Mouse (Mus musculus) intestine, embryonic 14.5 days (tissue): ENCODE results near the gene Nsrp1. TPM values are rescaled to one million over a fixed set of nuclear protein-coding genes. Genes with fewer than 3 reads are reported as not detected.

Experiments
- ATAC-seq: fragments of 200-750 bp; cut with Nextera tagmentation; replicated peaks from 2 replicates; pipeline ENCODE4 v1.8.0; 2017; ENCODE audit warnings: low read depth, moderate number of reproducible peaks, moderate TSS enrichment, moderate library complexity; ENCODE audit not compliant: low FRiP score, low TSS enrichment
- DNase-seq: peaks from one replicate; pipeline ENCODE4 v3.0.0-alpha.2; 2018; ENCODE audit warnings: low spot score
- H3K27ac ChIP-seq: fragments of 300-500 bp; sonication (generic); 2 replicates; pipeline ENCODE4 v1.5.1; 2014; ENCODE audit warnings: low read depth, mild to moderate bottlenecking, control low read depth
- H3K27me3 ChIP-seq: fragments of 300-500 bp; sonication (generic); replicated peaks from 2 replicates; pipeline ENCODE4 v1.6.1; 2014; ENCODE audit warnings: low read length, control low read depth; ENCODE audit not compliant: control insufficient read depth, insufficient read depth
- H3K36me3 ChIP-seq: fragments of 300-500 bp; sonication (generic); 2 replicates; pipeline ENCODE4 v1.6.1; 2014; ENCODE audit warnings: low read length, control low read depth; ENCODE audit not compliant: control insufficient read depth, insufficient read depth
- H3K4me1 ChIP-seq: fragments of 300-500 bp; sonication (generic); replicated peaks from 2 replicates; pipeline ENCODE4 v1.6.1; 2014; ENCODE audit warnings: low read length, control low read depth, mixed read lengths; ENCODE audit not compliant: control insufficient read depth, insufficient read depth
- H3K4me2 ChIP-seq: fragments of 300-500 bp; sonication (generic); 2 replicates; pipeline ENCODE4 v1.6.1; 2014; ENCODE audit warnings: low read length
- H3K4me3 ChIP-seq: fragments of 300-500 bp; sonication (generic); 2 replicates; pipeline ENCODE4 v1.5.1; 2014; ENCODE audit warnings: low read depth, low read length, control low read depth, mixed read lengths
- H3K9ac ChIP-seq: fragments of 300-500 bp; sonication (generic); 2 replicates; pipeline ENCODE4 v1.6.1; 2014; ENCODE audit warnings: mild to moderate bottlenecking, low read length
- H3K9me3 ChIP-seq: fragments of 300-500 bp; sonication (generic); 2 replicates; pipeline ENCODE4 v1.6.1; 2016; ENCODE audit warnings: low read length, control low read depth; ENCODE audit not compliant: control insufficient read depth
- WGBS: fragments of 180-500 bp; shearing (Covaris S2); extraction: QIAGEN DNeasy Blood & Tissue Kit; methylation state at CpG from one replicate; pipeline ENCODE4 v1.1.7; 2014; 5-methylcytosine and 5-hydroxymethylcytosine counted together
- polyA plus RNA-seq: library from polyadenylated mRNA; unstranded; fragments of >200 nt; fragmentation: Nextera tagmentation; extraction: Ambion mirVana; gene quantifications from 2 replicates; pipeline ENCODE4 v1.2.1, GENCODE M21; 2014

Gene Nsrp1
- polyA plus RNA-seq, 1 experiment from 2014 or later = 53.6 TPM

GRCm38 (mm10) chr11:77096581-77096980 lies 18.3 kb upstream of the Nsrp1 start:
- Histone ChIP-seq H3K9ac (no peak overlapping the region), H3K36me3 (no peaks in the 10 kb centered on the region), H3K4me3 (no peak overlapping the region), H3K27ac (no peak overlapping the region), H3K9me3 (no peaks in the 10 kb centered on the region), H3K27me3 (no peaks in the 10 kb centered on the region), H3K4me2 (no peak overlapping the region), H3K4me1 (peaks cover 10% of the 10 kb centered on the region)
- DNase-seq (no peak), ATAC-seq (no peak)
- 62% methylated on average over 3 of the region's 3 CpGs for WGBS

- H3K4me1 ChIP-seq = peaks cover 10% of the 10 kb centered on the region
- H3K27ac ChIP-seq = no peak overlapping the region
- H3K4me3 ChIP-seq = no peak overlapping the region
- no peak for ATAC-seq
- H3K36me3 ChIP-seq = no peaks in the 10 kb centered on the region
- 65% methylated on average over 10 of the region's 10 CpGs for WGBS
- H3K9ac ChIP-seq = no peak overlapping the region
- no peaks in the 10 kb centered on the region for H3K9me3 ChIP-seq
- no peak for DNase-seq
- no peaks in the 10 kb centered on the region for H3K27me3 ChIP-seq
- H3K4me2 ChIP-seq = no peak overlapping the region
These were observed 17.0 kb upstream of the Nsrp1 start for GRCm38 (mm10) chr11:77095206-77095605.

GRCm38 (mm10) chr11:77094136-77094535 lies 15.9 kb upstream of the Nsrp1 start:
- 40% methylated on average over 8 of the region's 8 CpGs for WGBS
- Histone ChIP-seq H3K4me2 (no peak overlapping the region), H3K36me3 (no peaks in the 10 kb centered on the region), H3K4me1 (peaks cover 10% of the 10 kb centered on the region), H3K9ac (no peak overlapping the region), H3K27me3 (no peaks in the 10 kb centered on the region), H3K27ac (no peak overlapping the region), H3K9me3 (no peaks in the 10 kb centered on the region), H3K4me3 (no peak overlapping the region)
- DNase-seq (no peak), ATAC-seq (no peak)

- ATAC-seq (no peak), DNase-seq (peak; percentile 73)
- 5% methylated on average over 11 of the region's 11 CpGs for WGBS
- Histone ChIP-seq H3K36me3 (no peaks in the 10 kb centered on the region), H3K4me3 (peak overlapping the region; percentile 22), H3K27ac (no peak overlapping the region), H3K27me3 (no peaks in the 10 kb centered on the region), H3K4me2 (peak overlapping the region; percentile 50), H3K9ac (no peak overlapping the region), H3K4me1 (peaks cover 10% of the 10 kb centered on the region), H3K9me3 (no peaks in the 10 kb centered on the region)
These were observed 15.0 kb upstream of the Nsrp1 start for GRCm38 (mm10) chr11:77093208-77093607.

GRCm38 (mm10) chr11:77089162-77089561 lies 10.9 kb upstream of the Nsrp1 start:
- H3K9ac ChIP-seq = no peak overlapping the region
- no peak for DNase-seq
- no peak overlapping the region for H3K27ac ChIP-seq
- ATAC-seq = no peak
- no peaks in the 10 kb centered on the region for H3K9me3 ChIP-seq
- H3K4me3 ChIP-seq = no peak overlapping the region
- H3K36me3 ChIP-seq = no peaks in the 10 kb centered on the region
- 63% methylated on average over 2 of the region's 2 CpGs for WGBS
- peaks cover 4% of the 10 kb centered on the region for H3K4me1 ChIP-seq
- H3K4me2 ChIP-seq = no peak overlapping the region
- H3K27me3 ChIP-seq = no peaks in the 10 kb centered on the region

GRCm38 (mm10) chr11:77087004-77087403 lies 8.8 kb upstream of the Nsrp1 start:
- H3K9ac ChIP-seq = no peak overlapping the region
- WGBS = 75% methylated on average over 2 of the region's 2 CpGs
- no peak overlapping the region for H3K27ac ChIP-seq
- H3K36me3 ChIP-seq = no peaks in the 10 kb centered on the region
- H3K9me3 ChIP-seq = no peaks in the 10 kb centered on the region
- H3K4me2 ChIP-seq = no peak overlapping the region
- H3K4me1 ChIP-seq = no peaks in the 10 kb centered on the region
- DNase-seq = no peak
- no peaks in the 10 kb centered on the region for H3K27me3 ChIP-seq
- no peak overlapping the region for H3K4me3 ChIP-seq
- no peak for ATAC-seq

GRCm38 (mm10) chr11:77084001-77084682 lies 5.9 kb upstream of the Nsrp1 start:
- ATAC-seq (no peak), DNase-seq (no peak)
- H3K27me3 ChIP-seq = no peaks in the 10 kb centered on the region; the same call in 1 of the 2 replicates
- no peak overlapping the region for H3K9ac ChIP-seq
- WGBS = 61% methylated on average over 5 of the region's 5 CpGs
- no peaks in the 10 kb centered on the region for H3K9me3 ChIP-seq
- no peak overlapping the region for H3K27ac ChIP-seq
- H3K4me2 ChIP-seq = no peak overlapping the region
- H3K36me3 ChIP-seq = no peaks in the 10 kb centered on the region
- no peak overlapping the region for H3K4me3 ChIP-seq
- no peaks in the 10 kb centered on the region for H3K4me1 ChIP-seq

GRCm38 (mm10) chr11:77079361-77079760 lies 1.1 kb upstream of the Nsrp1 start:
- WGBS = 92% methylated on average over 1 of the region's 1 CpGs
- Histone ChIP-seq H3K9ac (no peak overlapping the region), H3K27me3 (no peaks in the 10 kb centered on the region; the same call in 1 of the 2 replicates), H3K9me3 (no peaks in the 10 kb centered on the region), H3K36me3 (peaks cover 20% of the 10 kb centered on the region), H3K4me2 (no peak overlapping the region), H3K4me1 (no peaks in the 10 kb centered on the region), H3K4me3 (no peak overlapping the region), H3K27ac (no peak overlapping the region)
- DNase-seq (no peak), ATAC-seq (no peak)

- ATAC-seq = peak; percentile 55
- H3K4me1 ChIP-seq = no peaks in the 10 kb centered on the region
- H3K4me3 ChIP-seq = peak overlapping the region; percentile 62
- H3K9me3 ChIP-seq = no peaks in the 10 kb centered on the region
- H3K36me3 ChIP-seq = peaks cover 29% of the 10 kb centered on the region
- peak; percentile 77 for DNase-seq
- H3K27me3 ChIP-seq = no peaks in the 10 kb centered on the region; the same call in 1 of the 2 replicates
- peak overlapping the region; percentile 76 for H3K9ac ChIP-seq
- H3K4me2 ChIP-seq = peak overlapping the region; percentile 64
- 3% methylated on average over 16 of the region's 16 CpGs for WGBS
- peak overlapping the region; percentile 84 for H3K27ac ChIP-seq
These were observed 443 bp downstream of the Nsrp1 start for GRCm38 (mm10) chr11:77077792-77078191.
